Mouse (Mus musculus) hindbrain, embryonic 10.5 days (tissue): ENCODE measurements at regions not wholly inside any gene's neighbourhood (a gene's known extent, or its start where the extent isn't known, plus 50 kb on each side); places are given as distances from the start of the nearest gene placed in this dataset.

Source experiments
- DNase-seq: peaks from one replicate; pipeline ENCODE4 v3.0.0-alpha.2; 2017; ENCODE audit warnings: low spot score
- H3K27ac ChIP-seq: fragments of 300-500 bp; sonication (generic); 2 replicates; pipeline ENCODE4 v1.5.1; 2016; ENCODE audit warnings: mild to moderate bottlenecking, moderate library complexity
- H3K27me3 ChIP-seq: fragments of 300-500 bp; sonication (generic); 2 replicates; pipeline ENCODE4 v1.6.1; 2016; ENCODE audit warnings: mild to moderate bottlenecking; ENCODE audit not compliant: poor library complexity, insufficient read depth, severe bottlenecking
- H3K36me3 ChIP-seq: fragments of 300-500 bp; sonication (generic); 2 replicates; pipeline ENCODE4 v1.6.1; 2016; ENCODE audit warnings: mild to moderate bottlenecking, moderate library complexity
- H3K4me1 ChIP-seq: fragments of 300-500 bp; sonication (generic); replicated peaks from 2 replicates; pipeline ENCODE4 v1.6.1; 2016; ENCODE audit warnings: mild to moderate bottlenecking
- H3K4me3 ChIP-seq: fragments of 300-500 bp; sonication (generic); 2 replicates; pipeline ENCODE4 v1.5.1; 2016; ENCODE audit warnings: mild to moderate bottlenecking, moderate library complexity
- H3K9me3 ChIP-seq: fragments of 300-500 bp; sonication (generic); 2 replicates; pipeline ENCODE4 v1.6.1; 2016; ENCODE audit warnings: mild to moderate bottlenecking, moderate library complexity
- WGBS: fragments of 180-500 bp; shearing (Covaris S2); methylation state at CpG from one replicate; pipeline ENCODE4 v1.1.7; 2016; 5-methylcytosine and 5-hydroxymethylcytosine counted together

GRCm38 (mm10) chr1:189079451-189080410, 72.1 kb upstream of the Kctd3 start:
- Histone ChIP-seq H3K9me3 (peaks cover 9% of the 10 kb centered on the region), H3K27me3 (no peaks in the 10 kb centered on the region), H3K4me3 (no peak overlapping the region), H3K4me1 (peaks cover 6% of the 10 kb centered on the region; the same call in 1 of the 2 replicates), H3K27ac (no peak overlapping the region), H3K36me3 (no peaks in the 10 kb centered on the region)
- WGBS = 85% methylated on average over 11 of the region's 11 CpGs
- no peak for DNase-seq

GRCm38 (mm10) chr1:189077861-189078260, 70.2 kb upstream of the Kctd3 start:
- no peak for DNase-seq
- 90% methylated on average over 5 of the region's 5 CpGs for WGBS
- Histone ChIP-seq H3K4me3 (no peak overlapping the region), H3K27ac (no peak overlapping the region), H3K27me3 (no peaks in the 10 kb centered on the region), H3K4me1 (peaks cover 6% of the 10 kb centered on the region; the same call in 1 of the 2 replicates), H3K36me3 (no peaks in the 10 kb centered on the region), H3K9me3 (no peaks in the 10 kb centered on the region)

GRCm38 (mm10) chr1:189076276-189076675, 68.6 kb upstream of the Kctd3 start:
- Histone ChIP-seq H3K27me3 (no peaks in the 10 kb centered on the region), H3K27ac (no peak overlapping the region), H3K36me3 (no peaks in the 10 kb centered on the region), H3K4me1 (peaks cover 6% of the 10 kb centered on the region; the same call in 1 of the 2 replicates), H3K9me3 (no peaks in the 10 kb centered on the region), H3K4me3 (no peak overlapping the region)
- 82% methylated on average over 4 of the region's 4 CpGs for WGBS
- no peak for DNase-seq

GRCm38 (mm10) chr1:189075671-189076070, 68.0 kb upstream of the Kctd3 start:
- WGBS = 82% methylated on average over 13 of the region's 13 CpGs
- H3K9me3 ChIP-seq = no peaks in the 10 kb centered on the region
- no peak for DNase-seq
- H3K27me3 ChIP-seq = no peaks in the 10 kb centered on the region
- no peaks in the 10 kb centered on the region for H3K4me1 ChIP-seq
- no peak overlapping the region for H3K27ac ChIP-seq
- no peak overlapping the region for H3K4me3 ChIP-seq
- no peaks in the 10 kb centered on the region for H3K36me3 ChIP-seq

GRCm38 (mm10) chr1:189072516-189072915, 64.9 kb upstream of the Kctd3 start:
- H3K9me3 ChIP-seq = no peaks in the 10 kb centered on the region
- no peak overlapping the region for H3K4me3 ChIP-seq
- WGBS = 88% methylated on average over 2 of the region's 2 CpGs
- no peaks in the 10 kb centered on the region for H3K36me3 ChIP-seq
- no peak overlapping the region for H3K27ac ChIP-seq
- H3K27me3 ChIP-seq = no peaks in the 10 kb centered on the region
- no peak for DNase-seq
- H3K4me1 ChIP-seq = no peaks in the 10 kb centered on the region

GRCm38 (mm10) chr1:189068204-189068603, 60.6 kb upstream of the Kctd3 start:
- WGBS = 65% methylated on average over 3 of the region's 3 CpGs
- no peaks in the 10 kb centered on the region for H3K27me3 ChIP-seq
- no peaks in the 10 kb centered on the region for H3K4me1 ChIP-seq

GRCm38 (mm10) chr1:189067204-189067960, 59.7 kb upstream of the Kctd3 start:
- WGBS = 85% methylated on average over 16 of the region's 16 CpGs
- H3K4me3 ChIP-seq = no peak overlapping the region
- no peaks in the 10 kb centered on the region for H3K4me1 ChIP-seq
- no peaks in the 10 kb centered on the region for H3K9me3 ChIP-seq
- DNase-seq = no peak
- no peaks in the 10 kb centered on the region for H3K27me3 ChIP-seq
- H3K27ac ChIP-seq = no peak overlapping the region
- H3K36me3 ChIP-seq = no peaks in the 10 kb centered on the region

More at GRCm38 (mm10) chr1:189068204-189068603, 60.6 kb upstream of the Kctd3 start:
- Histone ChIP-seq H3K9me3 (no peaks in the 10 kb centered on the region), H3K4me3 (no peak overlapping the region), H3K36me3 (no peaks in the 10 kb centered on the region), H3K27ac (no peak overlapping the region)
- DNase-seq = no peak

GRCm38 (mm10) chr1:189066446-189067151, 59.0 kb upstream of the Kctd3 start:
- H3K9me3 ChIP-seq = no peaks in the 10 kb centered on the region
- H3K27me3 ChIP-seq = no peaks in the 10 kb centered on the region
- no peaks in the 10 kb centered on the region for H3K4me1 ChIP-seq
- H3K27ac ChIP-seq = no peak overlapping the region
- WGBS = 44% methylated on average over 7 of the region's 7 CpGs
- H3K36me3 ChIP-seq = no peaks in the 10 kb centered on the region
- DNase-seq = no peak
- no peak overlapping the region for H3K4me3 ChIP-seq

GRCm38 (mm10) chr1:189065152-189065910, 57.7 kb upstream of the Kctd3 start:
- H3K9me3 ChIP-seq = no peaks in the 10 kb centered on the region

GRCm38 (mm10) chr1:189064629-189065028, 57.0 kb upstream of the Kctd3 start:
- Histone ChIP-seq H3K27me3 (no peaks in the 10 kb centered on the region), H3K36me3 (no peaks in the 10 kb centered on the region), H3K4me3 (no peak overlapping the region), H3K9me3 (no peaks in the 10 kb centered on the region), H3K4me1 (no peaks in the 10 kb centered on the region), H3K27ac (no peak overlapping the region)
- DNase-seq = no peak
- WGBS = 90% methylated on average over 4 of the region's 4 CpGs

More at GRCm38 (mm10) chr1:189065152-189065910, 57.7 kb upstream of the Kctd3 start:
- Histone ChIP-seq H3K27ac (no peak overlapping the region), H3K4me3 (no peak overlapping the region), H3K27me3 (no peaks in the 10 kb centered on the region), H3K36me3 (no peaks in the 10 kb centered on the region), H3K4me1 (no peaks in the 10 kb centered on the region)
- no peak for DNase-seq
- WGBS = 83% methylated on average over 5 of the region's 5 CpGs

- H3K9me3 ChIP-seq = no peaks in the 10 kb centered on the region
- no peaks in the 10 kb centered on the region for H3K36me3 ChIP-seq
- no peak overlapping the region for H3K27ac ChIP-seq
- no peak for DNase-seq
- no peak overlapping the region for H3K4me3 ChIP-seq
- WGBS = 76% methylated on average over 2 of the region's 2 CpGs
- no peaks in the 10 kb centered on the region for H3K27me3 ChIP-seq
- H3K4me1 ChIP-seq = no peaks in the 10 kb centered on the region
These were observed 56.1 kb upstream of the Kctd3 start for GRCm38 (mm10) chr1:189063699-189064098.

- H3K4me1 ChIP-seq = no peaks in the 10 kb centered on the region
- no peaks in the 10 kb centered on the region for H3K36me3 ChIP-seq
- no peak overlapping the region for H3K27ac ChIP-seq
- WGBS = 87% methylated on average over 7 of the region's 7 CpGs
- no peak for DNase-seq
- no peak overlapping the region for H3K4me3 ChIP-seq
- H3K27me3 ChIP-seq = no peaks in the 10 kb centered on the region
- H3K9me3 ChIP-seq = no peaks in the 10 kb centered on the region
These were observed 55.6 kb upstream of the Kctd3 start for GRCm38 (mm10) chr1:189063209-189063608.
